ENCODE assay signal across 10 mouse cellular contexts in genomic region chr7:116262101-116262500, GRCm38 (mm10). TPM values are rescaled to one million over a fixed set of nuclear protein-coding genes. Genes with fewer than 3 reads are reported as not detected.
A peak's percentile ranks its signal among the peaks of the same experiment; 100 is the strongest.
DNase-seq lines count a peak whose midpoint lies in the region; TF ChIP-seq lines count a peak whose summit lies in the region.
"Had no signal": no experiment of that assay in that cellular context is flagged by ENCODE, and none has a peak within 500 bp of the region (broad histone marks: within the 10 kb centered on the region; RNA-seq: fewer than 3 reads in every experiment).

No protein-coding gene starts in this region.

- no peak for TF ChIP-seq POLR2A in thymus, adult 2 months (IDR thresholded peaks at IDR 0.05; ENCODE audit: control insufficient read depth, extremely low read depth, insufficient read depth, low read length, poor library complexity)

- no peak for DNase-seq in gastrocnemius, adult 2 months
- no peak for DNase-seq in gastrocnemius, postnatal 4 days (ENCODE audit: low spot score in 2 of 2)
- DNase-seq in thymus, adult 2 months = peak; percentile 22
- DNase-seq in thymus, postnatal 36 days = no peak
- DNase-seq in kidney, postnatal 14 days = peak; percentile 71
- DNase-seq in thymus, postnatal 25 days = peak; percentile 23
- DNase-seq in MN1 (ENCODE audit: low spot score) = no peak
- no peak for DNase-seq in right cerebral cortex, adult 2 months (ENCODE audit: low spot score in 2 of 2)

- no peaks in the 10 kb centered on the region for H3K4me1 ChIP-seq in thymus, adult 2 months (replicated peaks; ENCODE audit: control insufficient read depth, insufficient read depth, low read length)

- no peak overlapping the region for H3K4me3 ChIP-seq in gastrocnemius, adult 2 months
- H3K4me3 ChIP-seq in thymus, adult 2 months (ENCODE audit: control insufficient read depth, insufficient read depth, low read length) = no peak overlapping the region
- H3K4me3 ChIP-seq: heart, embryonic 15.5 days; megakaryocyte, embryonic 14.5 days had no signal

- no peak overlapping the region for H3K27ac ChIP-seq in gastrocnemius, adult 2 months
- no peak overlapping the region for H3K27ac ChIP-seq in thymus, adult 2 months (ENCODE audit: control insufficient read depth, insufficient read depth, low read length)
- H3K27ac ChIP-seq: heart, embryonic 15.5 days had no signal

- intact Hi-C loops in gastrocnemius, adult 2 months (cut with DNase I) = loop anchor here (5.0 kb wide), 1 partner anchor 60 kb away; no protein-coding TSS in a partner anchor

- TF ChIP-seq CTCF in gastrocnemius, adult 2 months (IDR thresholded peaks at IDR 0.05) = peak; percentile 34; the same call in 1 of the 2 replicates
- no peak for TF ChIP-seq CTCF in thymus, adult 2 months (IDR thresholded peaks at IDR 0.05; ENCODE audit: borderline replicate concordance, control insufficient read depth, extremely low read depth, insufficient read depth, low read length, poor library complexity)

- no peaks in the 10 kb centered on the region for H3K36me3 ChIP-seq in thymus, adult 2 months (ENCODE audit: control insufficient read depth, insufficient read depth, low read length)
- H3K36me3 ChIP-seq: heart, embryonic 15.5 days had no signal

- no peaks in the 10 kb centered on the region for H3K27me3 ChIP-seq in thymus, adult 2 months (ENCODE audit: control insufficient read depth, insufficient read depth, low read length)
- H3K27me3 ChIP-seq: heart, embryonic 15.5 days had no signal

- 70% methylated on average over 4 of the region's 4 CpGs for WGBS in thymus, adult 2 months

RNA-seq across cellular contexts. Expression of gene Plekha7, which starts 46.1 kb away (rescaled TPM):
- 1 to 10 TPM; 1.0 to 1.4 TPM for total RNA-seq in gastrocnemius, adult 2 months (2021)
- 1 to 10 TPM; 4.0 TPM for total RNA-seq in gastrocnemius, postnatal 4 days (2021)
- 24.4 and 26.9 TPM in 2 replicates for polyA plus RNA-seq in thymus, adult 2 months (2012; rRNA removed)

Comparison
In these comparisons a context has a peak if more than half of its experiments do, and no peak if none do; other contexts are left out.
1. DNase-seq: peak in thymus, adult 2 months (single experiment), kidney, postnatal 14 days (single experiment) and thymus, postnatal 25 days (single experiment); none in gastrocnemius, adult 2 months (single experiment), gastrocnemius, postnatal 4 days (0 of 2), thymus, postnatal 36 days (0 of 2), MN1 (single experiment) and right cerebral cortex, adult 2 months (0 of 2).